Mouse (Mus musculus): ENCODE measurements at regions not wholly inside any gene's neighbourhood (a gene's known extent, or its start where the extent isn't known, plus 50 kb on each side); places are given as distances from the start of the nearest gene placed in this dataset.

- no peak for DNase-seq (ENCODE audit: extremely low read depth, insufficient read length, low spot score)
Measured at GRCm38 (mm10) chr16:13025393-13025792, 84.1 kb upstream of the Ercc4 start.

GRCm38 (mm10) chr16:13034136-13034535 lies 75.3 kb upstream of the Ercc4 start:
- no peak for DNase-seq (ENCODE audit: extremely low read depth, insufficient read length, low spot score)

GRCm38 (mm10) chr16:13036596-13036995 lies 72.9 kb upstream of the Ercc4 start:
- no peak for DNase-seq (ENCODE audit: extremely low read depth, insufficient read length, low spot score)

DNA sequence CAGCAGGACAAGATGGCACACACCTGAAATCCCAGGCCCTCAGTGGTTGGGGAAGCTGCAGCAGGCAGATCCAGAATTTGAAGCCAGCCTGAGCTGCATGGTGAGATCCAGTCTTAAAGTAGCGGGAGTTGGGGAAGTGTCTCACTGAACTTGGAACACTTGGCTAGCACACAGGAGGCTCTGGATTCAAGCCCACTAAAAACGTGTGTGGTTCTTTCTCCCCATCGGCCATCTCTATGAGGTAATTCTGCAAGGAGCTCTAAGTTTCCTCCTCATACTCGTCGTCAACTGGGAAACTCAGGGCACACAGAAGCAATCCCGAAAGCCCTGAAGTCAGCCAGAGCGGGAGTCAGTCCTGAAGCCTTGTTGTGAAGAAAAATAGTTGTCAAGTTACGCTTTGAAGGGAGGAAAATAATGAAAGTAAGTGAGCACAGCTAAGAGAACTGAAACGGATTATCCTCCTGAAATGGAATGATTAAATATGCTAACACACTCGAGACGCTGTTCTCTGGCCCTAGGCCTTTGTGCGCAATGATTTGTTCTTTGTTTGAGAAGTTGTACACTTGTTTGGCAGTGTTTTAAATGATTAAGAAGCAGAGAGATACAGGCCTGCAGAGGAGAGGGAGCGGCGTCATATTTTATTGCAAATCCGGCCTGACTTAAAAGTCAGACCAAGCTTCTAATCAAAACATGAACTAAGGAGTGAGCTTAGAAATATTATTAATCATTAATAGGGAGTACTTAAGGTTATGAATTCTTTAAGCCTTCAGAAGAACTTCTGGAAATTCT lies 69.0 kb upstream of the Ercc4 start:
- no peak for DNase-seq (ENCODE audit: extremely low read depth, insufficient read length, low spot score)

DNA sequence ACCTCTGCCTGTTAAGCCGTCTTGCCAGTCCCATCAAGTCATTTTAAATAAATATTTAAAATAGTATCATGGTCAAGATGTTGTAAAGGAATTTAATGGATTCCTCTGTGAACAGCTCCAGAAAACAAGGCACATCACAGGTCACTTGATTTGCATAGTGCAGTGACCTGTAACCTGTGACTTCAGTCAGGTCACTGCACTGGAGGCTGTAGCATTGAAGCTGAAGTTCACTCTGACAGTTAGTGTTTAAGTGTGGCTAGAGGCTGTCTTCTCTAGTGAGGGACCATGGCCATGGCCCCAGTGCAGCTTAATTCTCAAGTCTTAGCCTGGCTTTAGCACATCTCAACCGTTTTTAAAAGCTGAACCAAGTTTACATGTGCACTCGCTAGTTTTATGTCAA lies 68.1 kb upstream of the Ercc4 start:
- no peak for DNase-seq (ENCODE audit: extremely low read depth, insufficient read length, low spot score)

GRCm38 (mm10) chr16:13045079-13045590 lies 64.3 kb upstream of the Ercc4 start:
- DNase-seq (ENCODE audit: extremely low read depth, insufficient read length, low spot score) = no peak

GRCm38 (mm10) chr16:13046366-13047120 lies 62.9 kb upstream of the Ercc4 start:
- DNase-seq (ENCODE audit: extremely low read depth, insufficient read length, low spot score) = no peak

DNA sequence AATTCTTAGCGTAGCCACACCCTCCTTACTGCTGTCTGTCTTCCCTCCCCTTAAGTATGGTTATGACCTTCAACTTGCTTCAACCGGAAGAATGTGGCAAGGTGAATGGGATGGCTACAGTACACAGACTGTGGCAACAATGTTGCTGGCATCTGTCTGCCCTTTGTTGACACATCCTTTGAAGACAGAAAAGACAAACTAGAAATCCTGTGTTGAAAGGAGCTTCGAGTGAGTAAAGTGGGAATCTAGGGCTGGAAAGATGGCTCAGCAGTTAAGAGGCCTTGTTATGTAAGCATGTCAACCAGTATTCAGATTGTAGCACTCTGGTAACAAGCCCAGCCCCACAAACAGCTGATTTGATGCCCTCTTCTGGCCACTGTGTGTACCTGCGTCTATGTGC lies 60.2 kb upstream of the Ercc4 start:
- no peak for DNase-seq (ENCODE audit: extremely low read depth, insufficient read length, low spot score)

GRCm38 (mm10) chr16:13050225-13050892 lies 59.1 kb upstream of the Ercc4 start:
- no peak for DNase-seq (ENCODE audit: extremely low read depth, insufficient read length, low spot score)

DNA sequence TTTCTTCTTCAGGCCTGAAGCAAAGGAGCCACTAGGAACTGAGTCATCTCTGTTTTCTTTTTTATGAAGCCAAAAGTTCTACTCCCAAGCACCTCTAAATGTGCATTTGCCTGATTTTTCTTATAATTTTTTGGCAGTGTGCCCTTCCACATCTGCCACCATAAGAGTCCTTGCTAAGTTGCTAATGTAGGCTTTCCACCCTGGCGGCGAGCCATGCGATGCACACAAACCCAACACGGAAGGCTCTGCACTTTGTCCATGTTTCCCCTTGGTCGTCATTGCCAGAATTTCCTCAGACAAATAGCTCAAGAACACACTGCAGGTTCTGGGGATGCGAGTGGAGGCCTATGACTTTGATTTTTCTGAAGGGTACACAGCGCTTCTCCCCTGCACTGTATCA lies 54.5 kb upstream of the Ercc4 start:
- no peak for DNase-seq (ENCODE audit: extremely low read depth, insufficient read length, low spot score)

Measured in 3134 (cell line).